Mouse (Mus musculus) gastrocnemius, adult 18-20 months (tissue): ENCODE measurements at regions not wholly inside any gene's neighbourhood (a gene's known extent, or its start where the extent isn't known, plus 50 kb on each side); places are given as distances from the start of the nearest gene placed in this dataset.

Source experiments
- DNase-seq: peaks from one replicate; pipeline ENCODE4 v3.0.0; 2021; ENCODE audit warnings: low spot score

GRCm38 (mm10) chr8:127885831-127886230 lies 472.6 kb upstream of the Nrp1 start:
- DNase-seq, result no peak

GRCm38 (mm10) chr8:127890729-127891128 lies 467.7 kb upstream of the Nrp1 start:
- no peak for DNase-seq

GRCm38 (mm10) chr8:127894284-127894683 lies 464.1 kb upstream of the Nrp1 start:
- DNase-seq, result no peak

- DNase-seq, result no peak
These were observed 450.0 kb upstream of the Nrp1 start for GRCm38 (mm10) chr8:127908436-127908835.

- DNase-seq, result no peak
These were observed 448.8 kb upstream of the Nrp1 start for GRCm38 (mm10) chr8:127909580-127909979.

GRCm38 (mm10) chr8:127914086-127914485 lies 444.3 kb upstream of the Nrp1 start:
- peak; percentile 75 for DNase-seq

GRCm38 (mm10) chr8:127914914-127915313 lies 443.5 kb upstream of the Nrp1 start:
- no peak for DNase-seq

GRCm38 (mm10) chr8:127915591-127916028 lies 442.8 kb upstream of the Nrp1 start:
- no peak for DNase-seq

GRCm38 (mm10) chr8:127921925-127922324 lies 436.5 kb upstream of the Nrp1 start:
- DNase-seq, result no peak

GRCm38 (mm10) chr8:127923321-127923720 lies 435.1 kb upstream of the Nrp1 start:
- no peak for DNase-seq

GRCm38 (mm10) chr8:127932276-127932675 lies 426.1 kb upstream of the Nrp1 start:
- DNase-seq, result no peak

- DNase-seq, result no peak
These were observed 421.5 kb upstream of the Nrp1 start for GRCm38 (mm10) chr8:127936792-127937435.

- DNase-seq, result no peak
These were observed 419.0 kb upstream of the Nrp1 start for GRCm38 (mm10) chr8:127939284-127939985.

GRCm38 (mm10) chr8:127939986-127940359 lies 418.4 kb upstream of the Nrp1 start:
- DNase-seq, result no peak

GRCm38 (mm10) chr8:127942319-127942718 lies 416.1 kb upstream of the Nrp1 start:
- no peak for DNase-seq

GRCm38 (mm10) chr8:127944955-127945498 lies 413.4 kb upstream of the Nrp1 start:
- DNase-seq, result no peak

GRCm38 (mm10) chr8:127957571-127957970 lies 400.8 kb upstream of the Nrp1 start:
- no peak for DNase-seq

- no peak for DNase-seq
These were observed 399.9 kb upstream of the Nrp1 start for GRCm38 (mm10) chr8:127958351-127959044.

- DNase-seq, result no peak
These were observed 395.5 kb upstream of the Nrp1 start for GRCm38 (mm10) chr8:127962862-127963261.

GRCm38 (mm10) chr8:127963625-127964024 lies 394.8 kb upstream of the Nrp1 start:
- no peak for DNase-seq

- DNase-seq, result no peak
These were observed 393.6 kb upstream of the Nrp1 start for GRCm38 (mm10) chr8:127964801-127965200.

GRCm38 (mm10) chr8:127965341-127965740 lies 393.1 kb upstream of the Nrp1 start:
- no peak for DNase-seq
